Mouse (Mus musculus) megakaryocyte, embryonic 14.5 days (primary cell): Measurements from ENCODE around the gene Esrra. TPM values are rescaled to one million over a fixed set of nuclear protein-coding genes. Genes with fewer than 3 reads are reported as not detected.

Experiments
- H3K27me3 ChIP-seq: replicated peaks from 2 replicates; pipeline ENCODE3; 2012; ENCODE audit warnings: inconsistent platforms
- H3K36me3 ChIP-seq: replicated peaks from 2 replicates; pipeline ENCODE3; 2012; ENCODE audit warnings: low read length, inconsistent platforms, mixed read lengths
- H3K4me1 ChIP-seq: 2 replicates; pipeline ENCODE4 v1.6.1; 2012; ENCODE audit warnings: inconsistent platforms
- H3K4me3 ChIP-seq: replicated peaks from 2 replicates; pipeline ENCODE3; 2012; ENCODE audit warnings: moderate library complexity, mild to moderate bottlenecking, inconsistent platforms
- H3K9me3 ChIP-seq: 2 replicates; pipeline ENCODE4 v1.6.1; 2012; ENCODE audit warnings: inconsistent platforms
- FLI1 ChIP-seq: IDR thresholded peaks from 2 replicates; pipeline ENCODE4 v1.6.1; 2012; ENCODE audit warnings: low read length, inconsistent platforms, mixed read lengths
- GATA1 ChIP-seq: IDR thresholded peaks from 3 replicates; pipeline ENCODE4 v1.6.1; 2012; ENCODE audit warnings: mixed read lengths, low read length, inconsistent platforms, borderline replicate concordance
- polyA plus RNA-seq: library from polyadenylated mRNA; stranded (reverse); fragments of >175 nt; gene quantifications from 2 replicates; pipeline ENCODE4 v1.2.3, GENCODE M21; 2012; ENCODE audit warnings: low replicate concordance; ENCODE audit not compliant: insufficient read depth

Esrra gene
- polyA plus RNA-seq, 1 experiment: 56.1 TPM

- peaks cover 6% of the 10 kb centered on the region for H3K36me3 ChIP-seq
- peaks cover 68% of the 10 kb centered on the region for H3K27me3 ChIP-seq
- no peak overlapping the region for H3K4me3 ChIP-seq
- peaks cover 44% of the 10 kb centered on the region for H3K4me1 ChIP-seq
- H3K9me3 ChIP-seq: no peaks in the 10 kb centered on the region
- no peak for TF ChIP-seq GATA1
- no peak for TF ChIP-seq FLI1
These were observed 11.5 kb upstream of the Esrra start for GRCm38 (mm10) chr19:6933102-6933435.

- H3K27me3 ChIP-seq: peaks cover 78% of the 10 kb centered on the region
- TF ChIP-seq FLI1 (no peak), GATA1 (no peak)
- H3K9me3 ChIP-seq: no peaks in the 10 kb centered on the region
- H3K4me3 ChIP-seq: no peak overlapping the region
- H3K4me1 ChIP-seq: peaks cover 49% of the 10 kb centered on the region
- no peaks in the 10 kb centered on the region for H3K36me3 ChIP-seq
These were observed 10.4 kb upstream of the Esrra start for GRCm38 (mm10) chr19:6932018-6932417.

GRCm38 (mm10) chr19:6931002-6931401, 9.4 kb upstream of the Esrra start:
- H3K36me3 ChIP-seq: no peaks in the 10 kb centered on the region
- TF ChIP-seq GATA1: no peak
- TF ChIP-seq FLI1: no peak
- H3K27me3 ChIP-seq: peaks cover 86% of the 10 kb centered on the region
- H3K4me1 ChIP-seq: peaks cover 59% of the 10 kb centered on the region
- H3K4me3 ChIP-seq: no peak overlapping the region
- H3K9me3 ChIP-seq: peaks cover 3% of the 10 kb centered on the region

GRCm38 (mm10) chr19:6928080-6928479, 6.5 kb upstream of the Esrra start:
- H3K27me3 ChIP-seq: peaks cover 73% of the 10 kb centered on the region
- no peak for TF ChIP-seq GATA1
- TF ChIP-seq FLI1: no peak

GRCm38 (mm10) chr19:6926559-6927255, 5.1 kb upstream of the Esrra start:
- no peaks in the 10 kb centered on the region for H3K36me3 ChIP-seq
- H3K4me3 ChIP-seq: peak overlapping the region; percentile 66
- no peak for TF ChIP-seq GATA1
- no peak for TF ChIP-seq FLI1
- peaks cover 7% of the 10 kb centered on the region for H3K9me3 ChIP-seq
- peaks cover 75% of the 10 kb centered on the region for H3K4me1 ChIP-seq
- peaks cover 59% of the 10 kb centered on the region for H3K27me3 ChIP-seq

More at GRCm38 (mm10) chr19:6928080-6928479, 6.5 kb upstream of the Esrra start:
- H3K9me3 ChIP-seq: peaks cover 7% of the 10 kb centered on the region
- no peaks in the 10 kb centered on the region for H3K36me3 ChIP-seq
- peaks cover 74% of the 10 kb centered on the region for H3K4me1 ChIP-seq
- H3K4me3 ChIP-seq: no peak overlapping the region

- H3K4me3 ChIP-seq: peak overlapping the region; percentile 90
- H3K9me3 ChIP-seq: peaks cover 7% of the 10 kb centered on the region
- H3K4me1 ChIP-seq: peaks cover 69% of the 10 kb centered on the region
- H3K27me3 ChIP-seq: peaks cover 51% of the 10 kb centered on the region
- H3K36me3 ChIP-seq: no peaks in the 10 kb centered on the region
- TF ChIP-seq FLI1 (no peak), GATA1 (no peak)
These were observed 4.2 kb upstream of the Esrra start for GRCm38 (mm10) chr19:6925611-6926329.

- H3K4me3 ChIP-seq: peak within 1 kb of the TSS; percentile 90
- H3K9me3 ChIP-seq: peaks cover 7% of the 10 kb centered on the region
- peaks cover 2% of the 10 kb centered on the region for H3K36me3 ChIP-seq
- peaks cover 72% of the 10 kb centered on the region for H3K4me1 ChIP-seq
- TF ChIP-seq GATA1: no peak
- TF ChIP-seq FLI1: no peak
- peaks cover 48% of the 10 kb centered on the region for H3K27me3 ChIP-seq
These were observed 3.6 kb upstream of the Esrra start, which contains the start of gene Catsperz for GRCm38 (mm10) chr19:6925307-6925573. Gene Catsperz, minus strand, starts transcription at chr19:6925380.

- Histone ChIP-seq H3K27me3 (peaks cover 44% of the 10 kb centered on the region), H3K4me1 (peaks cover 78% of the 10 kb centered on the region), H3K4me3 (peak overlapping the region; percentile 90), H3K36me3 (peaks cover 8% of the 10 kb centered on the region), H3K9me3 (peaks cover 7% of the 10 kb centered on the region)
- TF ChIP-seq FLI1: no peak
- no peak for TF ChIP-seq GATA1
These were observed 3.1 kb upstream of the Esrra start for GRCm38 (mm10) chr19:6924461-6925306.

GRCm38 (mm10) chr19:6922901-6923735, 1.5 kb upstream of the Esrra start:
- Histone ChIP-seq H3K4me3 (peak overlapping the region; percentile 96), H3K27me3 (peaks cover 36% of the 10 kb centered on the region), H3K9me3 (peaks cover 7% of the 10 kb centered on the region), H3K4me1 (peaks cover 92% of the 10 kb centered on the region), H3K36me3 (peaks cover 23% of the 10 kb centered on the region)
- TF ChIP-seq GATA1 (no peak), FLI1 (no peak)
